Mouse (Mus musculus): Measurements from ENCODE around the gene Gm12248. TPM values are rescaled to one million over a fixed set of nuclear protein-coding genes. Genes with fewer than 3 reads are reported as not detected.

Gene Gm12248
- polyA plus RNA-seq, 1 experiment from 2014 or later, result 0.13 TPM

- no peak overlapping the region for H3K9ac ChIP-seq (ENCODE audit: low read depth, low read length)
- H3K4me2 ChIP-seq (ENCODE audit: low read length), result no peak overlapping the region
- H3K27ac ChIP-seq (ENCODE audit: low read length), result no peak overlapping the region
- H3K9me3 ChIP-seq (replicated peaks; ENCODE audit: control insufficient read depth, low read length, poor library complexity, severe bottlenecking), result no peaks in the 10 kb centered on the region
- no peak overlapping the region for H3K4me3 ChIP-seq (ENCODE audit: low read depth, low read length)
- ATAC-seq, result no peak
- no peaks in the 10 kb centered on the region for H3K27me3 ChIP-seq (ENCODE audit: control insufficient read depth, insufficient read depth, low read depth, low read length)
- WGBS, result 75% methylated on average over 7 of the region's 7 CpGs
- peaks cover 34% of the 10 kb centered on the region for H3K36me3 ChIP-seq (ENCODE audit: control insufficient read depth, insufficient read depth, low read length)
- no peaks in the 10 kb centered on the region for H3K4me1 ChIP-seq (ENCODE audit: control insufficient read depth, insufficient read depth, low read length)
Measured at GRCm38 (mm10) chr11:58126397-58127160, 33.6 kb upstream of the Gm12248 start.

GRCm38 (mm10) chr11:58125021-58125420 lies 32.1 kb upstream of the Gm12248 start:
- H3K4me1 ChIP-seq (ENCODE audit: control insufficient read depth, insufficient read depth, low read length), result no peaks in the 10 kb centered on the region
- H3K4me3 ChIP-seq (ENCODE audit: low read depth, low read length), result no peak overlapping the region
- ATAC-seq, result no peak
- 88% methylated on average over 11 of the region's 11 CpGs for WGBS
- H3K9ac ChIP-seq (ENCODE audit: low read depth, low read length), result no peak overlapping the region
- H3K9me3 ChIP-seq (replicated peaks; ENCODE audit: control insufficient read depth, low read length, poor library complexity, severe bottlenecking), result no peaks in the 10 kb centered on the region
- H3K4me2 ChIP-seq (ENCODE audit: low read length), result no peak overlapping the region
- H3K27me3 ChIP-seq (ENCODE audit: control insufficient read depth, insufficient read depth, low read depth, low read length), result no peaks in the 10 kb centered on the region
- H3K27ac ChIP-seq (ENCODE audit: low read length), result no peak overlapping the region
- peaks cover 30% of the 10 kb centered on the region for H3K36me3 ChIP-seq (ENCODE audit: control insufficient read depth, insufficient read depth, low read length)

- ATAC-seq, result no peak
- Histone ChIP-seq H3K9me3 (replicated peaks; ENCODE audit: control insufficient read depth, low read length, poor library complexity, severe bottlenecking) (no peaks in the 10 kb centered on the region), H3K36me3 (ENCODE audit: control insufficient read depth, insufficient read depth, low read length) (peaks cover 27% of the 10 kb centered on the region), H3K4me2 (ENCODE audit: low read length) (no peak overlapping the region), H3K4me3 (ENCODE audit: low read depth, low read length) (no peak overlapping the region), H3K27me3 (ENCODE audit: control insufficient read depth, insufficient read depth, low read depth, low read length) (no peaks in the 10 kb centered on the region), H3K27ac (ENCODE audit: low read length) (no peak overlapping the region), H3K4me1 (ENCODE audit: control insufficient read depth, insufficient read depth, low read length) (no peaks in the 10 kb centered on the region), H3K9ac (ENCODE audit: low read depth, low read length) (no peak overlapping the region)
- WGBS, result 93% methylated on average over 2 of the region's 2 CpGs
Measured at GRCm38 (mm10) chr11:58123711-58124110, 30.8 kb upstream of the Gm12248 start.

GRCm38 (mm10) chr11:58121351-58121750 lies 28.4 kb upstream of the Gm12248 start:
- Histone ChIP-seq H3K36me3 (ENCODE audit: control insufficient read depth, insufficient read depth, low read length) (peaks cover 16% of the 10 kb centered on the region), H3K4me1 (ENCODE audit: control insufficient read depth, insufficient read depth, low read length) (no peaks in the 10 kb centered on the region), H3K9me3 (replicated peaks; ENCODE audit: control insufficient read depth, low read length, poor library complexity, severe bottlenecking) (no peaks in the 10 kb centered on the region), H3K27ac (ENCODE audit: low read length) (no peak overlapping the region), H3K9ac (ENCODE audit: low read depth, low read length) (no peak overlapping the region), H3K4me2 (ENCODE audit: low read length) (no peak overlapping the region), H3K27me3 (ENCODE audit: control insufficient read depth, insufficient read depth, low read depth, low read length) (no peaks in the 10 kb centered on the region), H3K4me3 (ENCODE audit: low read depth, low read length) (no peak overlapping the region)
- no peak for ATAC-seq
- 90% methylated on average over 9 of the region's 9 CpGs for WGBS

- WGBS, result 82% methylated on average over 3 of the region's 3 CpGs
- Histone ChIP-seq H3K4me1 (ENCODE audit: control insufficient read depth, insufficient read depth, low read length) (no peaks in the 10 kb centered on the region), H3K4me3 (ENCODE audit: low read depth, low read length) (no peak overlapping the region), H3K27me3 (ENCODE audit: control insufficient read depth, insufficient read depth, low read depth, low read length) (no peaks in the 10 kb centered on the region), H3K9ac (ENCODE audit: low read depth, low read length) (no peak overlapping the region), H3K9me3 (replicated peaks; ENCODE audit: control insufficient read depth, low read length, poor library complexity, severe bottlenecking) (no peaks in the 10 kb centered on the region), H3K36me3 (ENCODE audit: control insufficient read depth, insufficient read depth, low read length) (peaks cover 16% of the 10 kb centered on the region), H3K4me2 (ENCODE audit: low read length) (no peak overlapping the region), H3K27ac (ENCODE audit: low read length) (no peak overlapping the region)
- ATAC-seq, result no peak
Measured at GRCm38 (mm10) chr11:58120655-58121054, 27.7 kb upstream of the Gm12248 start.

- Histone ChIP-seq H3K27ac (ENCODE audit: low read length) (no peak overlapping the region), H3K9ac (ENCODE audit: low read depth, low read length) (no peak overlapping the region), H3K4me2 (ENCODE audit: low read length) (no peak overlapping the region), H3K36me3 (ENCODE audit: control insufficient read depth, insufficient read depth, low read length) (peaks cover 26% of the 10 kb centered on the region), H3K4me3 (ENCODE audit: low read depth, low read length) (no peak overlapping the region), H3K9me3 (replicated peaks; ENCODE audit: control insufficient read depth, low read length, poor library complexity, severe bottlenecking) (no peaks in the 10 kb centered on the region), H3K4me1 (ENCODE audit: control insufficient read depth, insufficient read depth, low read length) (no peaks in the 10 kb centered on the region), H3K27me3 (ENCODE audit: control insufficient read depth, insufficient read depth, low read depth, low read length) (no peaks in the 10 kb centered on the region)
- ATAC-seq, result no peak
- WGBS, result 91% methylated on average over 10 of the region's 10 CpGs
Measured at GRCm38 (mm10) chr11:58117044-58117652, 24.2 kb upstream of the Gm12248 start.

GRCm38 (mm10) chr11:58116560-58116959 lies 23.6 kb upstream of the Gm12248 start:
- ATAC-seq, result no peak
- no peak overlapping the region for H3K4me3 ChIP-seq (ENCODE audit: low read depth, low read length)
- peaks cover 22% of the 10 kb centered on the region for H3K36me3 ChIP-seq (ENCODE audit: control insufficient read depth, insufficient read depth, low read length)
- no peaks in the 10 kb centered on the region for H3K27me3 ChIP-seq (ENCODE audit: control insufficient read depth, insufficient read depth, low read depth, low read length)
- H3K9ac ChIP-seq (ENCODE audit: low read depth, low read length), result no peak overlapping the region
- no peaks in the 10 kb centered on the region for H3K4me1 ChIP-seq (ENCODE audit: control insufficient read depth, insufficient read depth, low read length)
- no peaks in the 10 kb centered on the region for H3K9me3 ChIP-seq (replicated peaks; ENCODE audit: control insufficient read depth, low read length, poor library complexity, severe bottlenecking)
- no peak overlapping the region for H3K4me2 ChIP-seq (ENCODE audit: low read length)
- 86% methylated on average over 1 of the region's 1 CpGs for WGBS
- no peak overlapping the region for H3K27ac ChIP-seq (ENCODE audit: low read length)

GRCm38 (mm10) chr11:58107664-58108337 lies 14.9 kb upstream of the Gm12248 start:
- Histone ChIP-seq H3K36me3 (ENCODE audit: control insufficient read depth, insufficient read depth, low read length) (peaks cover 16% of the 10 kb centered on the region), H3K27me3 (ENCODE audit: control insufficient read depth, insufficient read depth, low read depth, low read length) (no peaks in the 10 kb centered on the region), H3K9me3 (replicated peaks; ENCODE audit: control insufficient read depth, low read length, poor library complexity, severe bottlenecking) (no peaks in the 10 kb centered on the region), H3K9ac (ENCODE audit: low read depth, low read length) (no peak overlapping the region), H3K27ac (ENCODE audit: low read length) (no peak overlapping the region), H3K4me1 (ENCODE audit: control insufficient read depth, insufficient read depth, low read length) (peaks cover 24% of the 10 kb centered on the region), H3K4me2 (ENCODE audit: low read length) (no peak overlapping the region), H3K4me3 (ENCODE audit: low read depth, low read length) (no peak overlapping the region)
- no peak for ATAC-seq
- 95% methylated on average over 4 of the region's 4 CpGs for WGBS

- ATAC-seq, result no peak
- Histone ChIP-seq H3K9me3 (replicated peaks; ENCODE audit: control insufficient read depth, low read length, poor library complexity, severe bottlenecking) (no peaks in the 10 kb centered on the region), H3K27me3 (ENCODE audit: control insufficient read depth, insufficient read depth, low read depth, low read length) (no peaks in the 10 kb centered on the region), H3K27ac (ENCODE audit: low read length) (no peak overlapping the region), H3K4me2 (ENCODE audit: low read length) (no peak overlapping the region), H3K4me1 (ENCODE audit: control insufficient read depth, insufficient read depth, low read length) (peaks cover 24% of the 10 kb centered on the region), H3K9ac (ENCODE audit: low read depth, low read length) (no peak overlapping the region), H3K36me3 (ENCODE audit: control insufficient read depth, insufficient read depth, low read length) (peaks cover 16% of the 10 kb centered on the region), H3K4me3 (ENCODE audit: low read depth, low read length) (no peak overlapping the region)
- WGBS, result 45% methylated on average over 3 of the region's 3 CpGs
Measured at GRCm38 (mm10) chr11:58107009-58107408, 14.1 kb upstream of the Gm12248 start.
